Mouse (Mus musculus) embryonic fibroblast, embryonic 13.5 days (primary cell): ENCODE results near the gene Tenm4.

ENCODE experiments used
- CTCF ChIP-seq: IDR thresholded peaks from 2 replicates; pipeline ENCODE4 v1.5.1; 2011; ENCODE audit warnings: mild to moderate bottlenecking, control low read depth, low read length, moderate library complexity, borderline replicate concordance; ENCODE audit not compliant: insufficient read depth
- POLR2A ChIP-seq: IDR thresholded peaks from 2 replicates; pipeline ENCODE4 v1.6.1; 2011; ENCODE audit warnings: low read depth, mild to moderate bottlenecking, control low read depth, low read length, moderate library complexity

DNA sequence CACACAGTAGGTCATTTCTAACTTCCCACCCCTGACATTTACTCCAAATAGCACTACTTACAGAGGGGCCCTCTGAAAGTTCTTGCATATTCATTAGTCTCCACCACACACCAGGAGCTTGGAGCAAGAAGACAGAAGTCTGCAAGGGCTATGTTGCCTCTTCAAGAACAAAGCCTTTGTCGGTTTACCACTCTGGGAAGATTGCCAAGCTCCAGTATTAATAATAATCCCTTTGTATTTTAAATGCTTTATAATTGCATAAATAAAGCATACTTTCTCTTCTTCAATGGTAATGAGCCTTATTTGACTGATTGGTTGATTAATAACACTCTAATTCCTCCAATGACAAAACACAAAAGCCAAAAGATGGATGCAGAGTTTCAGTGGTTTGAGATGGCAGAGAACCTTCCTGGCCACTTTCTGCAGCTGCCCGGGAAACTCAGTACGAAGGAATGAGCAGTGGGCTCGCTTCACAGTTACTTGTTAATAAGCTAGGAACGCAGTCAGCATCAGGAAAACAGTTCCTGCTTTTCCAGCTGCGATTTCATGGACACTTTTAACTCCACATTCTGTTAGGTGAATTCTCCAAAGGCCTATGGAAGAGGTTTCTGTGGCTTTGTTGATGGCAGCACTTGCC lies 219.1 kb downstream of the Tenm4 start:
- TF ChIP-seq CTCF (no peak), POLR2A (no peak)
